Mouse (Mus musculus): ENCODE measurements around the gene Kazn. TPM values are rescaled to one million over a fixed set of nuclear protein-coding genes. Genes with fewer than 3 reads are reported as not detected.

Kazn gene
- total RNA-seq, 2 experiments from 2014 or later, result 3.5 TPM; not detected in 1

GRCm38 (mm10) chr4:142135515-142135914, 103.7 kb downstream of the Kazn start:
- peak; percentile 84 for ATAC-seq (replicated peaks; ENCODE audit: poor library complexity, severe bottlenecking)

GRCm38 (mm10) chr4:142130162-142130561, 109.0 kb downstream of the Kazn start:
- no peak for ATAC-seq (replicated peaks; ENCODE audit: poor library complexity, severe bottlenecking)

- ATAC-seq (replicated peaks; ENCODE audit: poor library complexity, severe bottlenecking), result peak; percentile 46
These were observed 111.9 kb downstream of the Kazn start for GRCm38 (mm10) chr4:142127275-142127788.

- 0 out of 2 replicates have a peak, but pooled peaks have one; percentile 10 for ATAC-seq (replicated peaks; ENCODE audit: poor library complexity, severe bottlenecking)
These were observed 112.4 kb downstream of the Kazn start for GRCm38 (mm10) chr4:142126641-142127274.

- ATAC-seq (replicated peaks; ENCODE audit: poor library complexity, severe bottlenecking), result no peak
These were observed 118.0 kb downstream of the Kazn start for GRCm38 (mm10) chr4:142121164-142121563.

GRCm38 (mm10) chr4:142118522-142118921, 120.7 kb downstream of the Kazn start:
- ATAC-seq (replicated peaks; ENCODE audit: poor library complexity, severe bottlenecking), result no peak

GRCm38 (mm10) chr4:142117993-142118392, 121.2 kb downstream of the Kazn start:
- no peak for ATAC-seq (replicated peaks; ENCODE audit: poor library complexity, severe bottlenecking)

- peak; percentile 64; the same call in 1 of the 2 replicates for ATAC-seq (replicated peaks; ENCODE audit: poor library complexity, severe bottlenecking)
These were observed 125.9 kb downstream of the Kazn start for GRCm38 (mm10) chr4:142113306-142113705.

- no peak for ATAC-seq (replicated peaks; ENCODE audit: poor library complexity, severe bottlenecking)
These were observed 136.0 kb downstream of the Kazn start for GRCm38 (mm10) chr4:142103081-142103671.

- ATAC-seq (replicated peaks; ENCODE audit: poor library complexity, severe bottlenecking), result peak; percentile 67
These were observed 140.9 kb downstream of the Kazn start for GRCm38 (mm10) chr4:142098303-142098702.

- ATAC-seq (replicated peaks; ENCODE audit: poor library complexity, severe bottlenecking), result peak; percentile 85
These were observed 141.3 kb downstream of the Kazn start for GRCm38 (mm10) chr4:142097871-142098270.

- no peak for ATAC-seq (replicated peaks; ENCODE audit: poor library complexity, severe bottlenecking)
These were observed 143.5 kb downstream of the Kazn start for GRCm38 (mm10) chr4:142095513-142096241.

- ATAC-seq (replicated peaks; ENCODE audit: poor library complexity, severe bottlenecking), result no peak
These were observed 144.8 kb downstream of the Kazn start for GRCm38 (mm10) chr4:142094386-142094785.

- ATAC-seq (replicated peaks; ENCODE audit: poor library complexity, severe bottlenecking), result peak; percentile 36; the same call in 1 of the 2 replicates
These were observed 148.1 kb downstream of the Kazn start for GRCm38 (mm10) chr4:142091100-142091499.

GRCm38 (mm10) chr4:142089966-142090365, 149.2 kb downstream of the Kazn start:
- no peak for ATAC-seq (replicated peaks; ENCODE audit: poor library complexity, severe bottlenecking)

GRCm38 (mm10) chr4:142088836-142089235, 150.4 kb downstream of the Kazn start:
- 0 out of 2 replicates have a peak, but pooled peaks have one; percentile 10 for ATAC-seq (replicated peaks; ENCODE audit: poor library complexity, severe bottlenecking)

- ATAC-seq (replicated peaks; ENCODE audit: poor library complexity, severe bottlenecking), result no peak
These were observed 150.8 kb downstream of the Kazn start for GRCm38 (mm10) chr4:142088409-142088808.

- ATAC-seq (replicated peaks; ENCODE audit: poor library complexity, severe bottlenecking), result no peak
These were observed 154.2 kb downstream of the Kazn start for GRCm38 (mm10) chr4:142084936-142085563.

- peak; percentile 70 for ATAC-seq (replicated peaks; ENCODE audit: poor library complexity, severe bottlenecking)
These were observed 154.9 kb downstream of the Kazn start, which contains the start of gene Tmem51 for GRCm38 (mm10) chr4:142084131-142084899. Gene Tmem51 (minus strand): TSS chr4:142084304.

- peak; percentile 52 for ATAC-seq (replicated peaks; ENCODE audit: poor library complexity, severe bottlenecking)
These were observed 155.5 kb downstream of the Kazn start for GRCm38 (mm10) chr4:142083762-142084130.
